Mouse (Mus musculus) adrenal gland, postnatal 4 days (tissue): ENCODE data around the gene Nmrk2. TPM values are rescaled to one million over a fixed set of nuclear protein-coding genes. Genes with fewer than 3 reads are reported as not detected.
"Not testable (repeated sequence)": the region's sequence is repeated elsewhere in the genome, so short reads cannot be mapped to it uniquely, and the experiment has no call there.

Experiments used
- DNase-seq, 2 experiments: peaks; one replicate each; pipeline ENCODE4 v3.0.0; 2021 to 2022; ENCODE audit warnings: low spot score in 2 of 2, mixed read lengths in 2 of 2
- total RNA-seq, 2 experiments: library from RNA; stranded (reverse); gene quantifications; 2 replicates each; pipeline ENCODE4 v1.2.3; 2021

Gene Nmrk2
- total RNA-seq, 2 experiments from 2014 or later: 0.20 TPM; not detected in 1

DNA sequence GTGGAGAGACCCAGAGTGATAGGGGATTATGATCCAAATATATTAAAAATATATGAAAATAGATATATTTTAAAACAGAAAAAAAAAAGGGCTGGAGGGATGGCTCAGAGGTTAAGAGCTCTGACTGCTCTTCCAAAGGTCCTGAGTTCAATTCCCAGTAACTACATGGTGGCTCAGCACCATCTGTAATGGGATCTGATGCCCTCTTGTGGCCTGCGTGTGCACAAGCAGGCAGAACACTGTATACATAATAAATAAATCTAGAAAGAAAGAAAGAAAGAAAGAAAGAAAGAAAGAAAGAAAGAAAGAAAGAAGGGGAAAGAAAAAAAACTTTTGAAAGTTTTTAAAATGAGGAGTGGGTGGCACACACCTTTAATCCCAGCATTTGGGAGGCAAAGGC lies 15.4 kb upstream of the Nmrk2 start:
- DNase-seq: not testable (repeated sequence)

GRCm38 (mm10) chr10:81216810-81217209 lies 15.0 kb upstream of the Nmrk2 start:
- no peak for DNase-seq

DNA sequence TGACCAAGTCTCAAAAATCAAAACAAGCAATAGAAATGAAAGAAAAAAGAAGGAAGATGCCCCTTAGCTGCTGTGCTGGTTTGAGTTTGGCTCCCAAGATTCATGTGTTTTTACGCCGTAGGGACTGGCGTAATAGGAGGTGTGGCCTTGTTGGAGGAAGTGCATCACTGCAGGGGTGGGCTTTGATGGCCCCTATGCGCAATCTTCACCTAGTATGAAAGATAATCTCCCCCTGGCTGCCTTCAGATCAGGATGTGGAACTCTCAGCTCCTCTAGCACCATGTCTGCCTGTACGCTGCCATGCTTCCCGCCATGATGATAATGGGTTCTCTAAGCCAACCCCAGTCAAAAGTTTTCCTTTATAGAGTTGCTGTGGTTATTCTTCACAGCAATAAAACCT lies 14.4 kb upstream of the Nmrk2 start:
- DNase-seq: no peak

GRCm38 (mm10) chr10:81210154-81210553 lies 8.3 kb upstream of the Nmrk2 start:
- no peak for DNase-seq

GRCm38 (mm10) chr10:81204137-81204536 lies 2.3 kb upstream of the Nmrk2 start:
- no peak for DNase-seq

DNA sequence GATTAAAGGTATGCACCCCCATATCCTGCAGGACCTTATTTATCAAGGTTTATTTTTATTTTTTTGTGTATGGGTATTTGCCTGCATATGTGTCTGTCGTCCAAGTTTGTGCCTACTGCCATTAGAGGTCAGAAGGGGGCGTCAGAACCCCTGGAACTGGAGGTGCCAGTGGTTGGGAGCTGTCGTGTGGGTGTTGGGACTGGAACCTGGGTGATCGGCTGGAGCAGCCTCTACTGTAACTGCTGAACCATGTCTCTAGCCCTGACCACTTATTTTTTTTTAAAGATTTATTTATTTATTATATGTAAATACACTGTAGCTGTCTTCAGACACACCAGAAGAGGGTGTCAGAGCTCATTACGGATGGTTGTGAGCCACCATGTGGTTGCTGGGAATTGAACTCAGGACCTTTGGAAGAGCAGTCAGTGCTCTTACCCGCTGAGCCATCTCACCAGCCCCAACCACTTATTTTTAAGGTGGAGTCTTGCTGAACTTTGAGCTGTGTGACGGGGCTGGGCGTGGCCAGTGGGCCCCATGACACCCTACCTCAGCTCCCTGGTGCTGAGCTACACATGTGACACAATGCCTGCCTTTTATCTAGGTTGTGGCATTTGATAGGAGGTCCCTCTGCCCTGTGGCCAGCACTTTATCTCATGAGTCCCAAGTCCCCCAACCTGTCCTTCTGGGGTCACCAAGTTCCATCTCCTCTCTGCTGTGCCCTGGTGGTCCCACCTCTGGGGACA lies 1.3 kb upstream of the Nmrk2 start:
- no peak for DNase-seq

DNA sequence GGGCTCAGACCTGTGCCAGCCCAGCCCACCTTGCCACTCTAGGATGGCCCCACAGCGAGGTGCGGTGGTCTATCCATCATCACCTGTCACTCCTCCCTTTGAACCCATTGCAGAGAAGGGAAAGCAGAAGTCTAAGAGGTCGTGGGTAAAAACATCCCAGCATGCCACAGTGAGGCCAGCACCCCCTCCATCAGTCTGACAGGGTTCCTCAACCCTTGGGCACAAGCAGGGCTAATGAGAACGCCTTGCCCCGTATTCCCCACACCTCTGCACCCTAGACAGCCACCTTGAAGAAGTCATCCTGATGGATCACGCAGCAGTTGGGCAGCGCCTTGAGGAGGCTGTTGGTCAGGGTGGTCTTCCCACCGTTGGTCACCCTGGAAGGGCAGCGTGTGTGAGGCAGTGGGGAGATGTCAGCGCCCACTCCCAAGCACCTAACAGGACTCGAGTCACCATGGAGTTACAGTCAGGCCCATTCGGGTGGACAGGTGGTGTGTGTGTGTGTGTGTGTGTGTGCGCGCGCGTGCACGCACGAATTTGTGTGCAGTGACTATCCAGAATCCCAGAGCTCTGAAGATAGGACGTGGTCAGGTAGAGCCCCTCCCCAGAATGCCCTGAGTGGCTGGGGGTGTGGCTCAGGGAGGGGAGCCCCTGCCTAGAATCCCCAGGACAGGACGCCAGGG lies 1.1 kb downstream of the Nmrk2 start:
- DNase-seq: no peak

GRCm38 (mm10) chr10:81200141-81200540 lies 1.7 kb downstream of the Nmrk2 start:
- DNase-seq: no peak

DNA sequence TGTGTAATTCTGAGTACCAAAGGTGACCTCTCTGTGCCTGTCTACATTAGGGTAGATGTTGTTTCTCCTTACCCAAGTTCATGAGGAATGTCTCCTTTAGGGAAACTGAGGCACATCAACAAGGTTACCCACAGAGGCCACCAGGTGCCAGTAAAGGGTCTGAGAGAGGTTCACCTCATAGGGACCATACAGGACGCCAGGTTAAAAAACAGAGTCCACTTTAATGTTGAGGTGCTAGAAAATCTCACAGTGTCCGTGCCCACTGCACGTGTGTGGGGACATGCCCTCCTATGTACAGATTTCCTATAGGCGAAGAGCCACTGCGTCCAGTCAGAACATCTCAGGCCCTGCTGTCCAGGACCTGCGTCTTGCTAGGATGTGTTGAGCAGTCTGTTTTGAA lies 2.9 kb downstream of the Nmrk2 start:
- DNase-seq: no peak

DNA sequence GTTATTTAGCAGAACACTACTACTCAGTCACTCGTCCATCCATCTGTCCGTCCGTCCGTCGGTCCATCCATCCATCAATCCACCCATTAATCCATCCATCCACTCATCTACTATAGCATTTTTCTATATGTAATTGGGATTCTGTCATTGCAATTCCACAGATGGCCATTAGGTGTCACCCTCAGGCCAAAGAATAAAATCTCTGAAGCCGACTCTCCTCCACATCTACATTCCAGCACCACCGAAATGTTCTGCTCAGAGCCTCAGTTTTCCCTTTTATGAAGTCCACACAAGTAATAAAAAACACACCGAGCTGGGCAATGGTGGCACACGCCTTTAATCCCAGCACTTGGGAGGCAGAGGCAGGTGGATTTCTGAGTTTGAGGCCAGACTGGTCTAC lies 3.6 kb downstream of the Nmrk2 start:
- no peak for DNase-seq

DNA sequence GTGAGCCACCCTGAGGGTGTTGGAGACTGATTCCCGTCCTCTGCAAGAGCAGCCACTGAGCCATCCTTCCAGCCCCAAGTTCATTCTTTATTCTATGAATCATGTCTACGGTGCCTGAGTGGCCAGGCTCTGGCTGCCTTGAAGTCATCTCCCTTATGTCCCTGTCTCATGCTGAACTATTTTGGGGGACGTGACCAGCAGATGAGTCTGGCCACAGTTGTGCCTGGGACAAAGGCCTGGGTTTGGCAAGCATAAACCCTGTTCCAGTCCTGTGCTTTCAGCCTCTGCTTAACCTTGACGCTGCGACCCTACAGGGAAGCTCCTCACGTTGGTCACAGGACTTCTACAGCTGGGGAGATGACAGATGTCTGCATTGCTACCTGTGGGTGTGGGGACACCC lies 4.5 kb downstream of the Nmrk2 start:
- DNase-seq: no peak

GRCm38 (mm10) chr10:81196470-81197065 lies 5.3 kb downstream of the Nmrk2 start:
- DNase-seq: no peak

DNA sequence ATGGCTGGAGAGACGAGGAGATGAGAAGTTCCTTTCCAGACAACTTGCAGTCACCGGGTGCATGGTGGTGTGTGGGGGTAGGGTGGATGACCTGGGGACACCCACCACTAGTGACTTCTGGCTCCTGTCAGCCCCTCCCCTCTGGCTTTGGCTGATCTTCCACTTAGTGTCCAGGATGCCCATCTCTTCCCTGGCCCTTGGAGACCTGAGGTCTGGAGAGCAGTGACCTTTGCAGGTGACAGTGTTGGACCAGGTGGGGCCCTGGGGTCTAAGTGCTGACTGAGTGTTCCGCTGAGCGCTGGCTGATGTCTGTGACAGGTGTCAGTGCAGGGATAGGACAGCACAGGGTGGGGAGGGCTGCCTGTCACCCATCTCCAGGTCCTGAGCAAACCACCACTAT lies 6.6 kb downstream of the Nmrk2 start:
- no peak for DNase-seq

DNA sequence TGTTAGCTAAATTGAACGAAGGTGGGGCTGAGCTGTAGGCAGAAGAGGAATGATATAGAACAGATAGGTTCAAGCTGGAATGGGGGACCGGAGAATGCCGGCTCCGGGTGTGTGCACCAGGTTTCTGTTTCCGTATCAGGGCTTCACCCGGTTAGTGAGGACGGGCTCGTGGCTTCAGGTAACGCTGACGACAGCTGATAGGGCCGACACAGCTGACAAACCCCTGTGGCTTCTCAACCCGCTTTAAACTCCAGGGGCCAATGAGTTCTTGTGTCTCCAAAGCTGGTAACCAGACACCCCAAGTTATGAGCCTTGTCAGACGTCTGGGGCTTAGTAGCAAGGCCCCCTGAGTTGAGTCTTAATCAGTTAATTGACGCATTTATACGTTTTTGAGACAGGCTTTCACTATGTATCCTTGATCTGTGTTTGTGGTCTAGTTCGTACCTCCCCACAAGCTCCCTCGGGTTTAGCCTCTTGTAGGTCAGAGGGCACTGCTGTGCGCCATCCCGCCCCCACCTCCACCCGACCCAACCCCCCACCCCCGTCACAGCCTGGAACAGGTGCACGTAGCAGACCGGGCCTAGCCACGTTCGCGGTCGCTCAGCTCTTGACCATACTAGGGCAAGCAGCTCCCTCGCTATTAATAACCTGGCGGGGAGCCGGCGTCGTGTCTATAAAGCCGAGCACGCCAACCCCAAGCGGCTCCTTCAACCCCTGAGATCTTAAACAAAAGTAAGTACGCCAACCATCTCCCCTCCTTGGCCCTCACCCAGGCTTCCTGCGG lies 7.7 kb downstream of the Nmrk2 start:
- DNase-seq: no peak

DNA sequence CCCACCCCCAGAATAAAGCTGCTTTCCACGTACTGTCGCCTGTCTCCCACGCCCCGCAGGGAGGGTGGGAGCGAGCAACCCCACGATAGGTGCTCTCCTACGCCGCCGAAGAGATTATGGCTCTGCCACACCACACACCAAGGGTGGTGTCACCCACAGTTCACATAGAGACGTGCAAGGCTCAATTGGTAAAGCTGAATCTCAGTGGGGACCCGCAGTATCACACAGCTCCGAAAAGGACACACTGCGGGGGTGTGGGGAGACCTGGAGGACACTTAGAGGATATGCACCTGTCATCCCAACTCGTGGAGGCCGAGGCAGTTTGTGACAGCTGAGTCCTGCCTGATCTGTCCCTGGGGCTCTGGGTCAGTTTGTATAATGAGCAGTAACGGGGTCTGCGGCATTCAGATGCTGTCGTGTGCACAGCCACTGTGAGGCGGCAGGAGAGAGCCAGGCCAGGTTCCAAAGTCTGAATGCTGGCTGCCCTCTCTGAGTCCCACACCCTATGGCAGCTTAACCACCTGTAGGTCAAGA lies 8.8 kb downstream of the Nmrk2 start:
- no peak for DNase-seq

DNA sequence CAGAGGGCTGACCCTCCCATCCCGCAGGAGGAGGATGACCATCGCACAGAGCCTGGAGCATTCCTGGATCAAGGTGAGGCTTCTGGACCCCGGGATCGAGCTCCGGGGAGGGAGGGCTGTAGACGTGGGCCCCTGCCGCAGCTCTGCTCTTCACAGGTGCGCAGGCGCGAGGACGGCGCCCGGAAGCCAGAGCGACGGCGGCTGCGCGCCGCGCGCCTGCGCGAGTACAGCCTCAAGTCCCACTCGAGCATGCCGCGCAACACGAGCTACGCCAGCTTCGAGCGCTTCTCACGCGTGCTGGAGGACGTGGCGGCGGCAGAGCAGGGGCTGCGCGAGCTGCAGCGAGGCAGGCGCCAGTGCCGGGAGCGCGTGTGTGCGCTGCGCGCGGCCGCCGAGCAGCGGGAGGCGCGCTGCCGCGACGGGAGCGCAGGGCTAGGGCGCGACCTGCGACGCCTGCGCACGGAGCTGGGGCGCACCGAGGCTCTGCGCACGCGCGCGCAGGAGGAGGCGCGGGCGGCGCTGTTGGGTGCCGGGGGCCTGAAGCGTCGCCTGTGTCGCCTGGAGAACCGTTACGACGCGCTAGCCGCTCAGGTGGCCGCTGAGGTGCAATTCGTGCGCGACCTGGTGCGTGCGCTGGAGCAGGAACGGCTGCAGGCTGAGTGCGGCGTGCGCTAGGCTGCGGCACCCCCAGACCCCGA lies 9.4 kb downstream of the Nmrk2 start:
- peak in 1 of 2 experiments; percentile 67 for DNase-seq

DNA sequence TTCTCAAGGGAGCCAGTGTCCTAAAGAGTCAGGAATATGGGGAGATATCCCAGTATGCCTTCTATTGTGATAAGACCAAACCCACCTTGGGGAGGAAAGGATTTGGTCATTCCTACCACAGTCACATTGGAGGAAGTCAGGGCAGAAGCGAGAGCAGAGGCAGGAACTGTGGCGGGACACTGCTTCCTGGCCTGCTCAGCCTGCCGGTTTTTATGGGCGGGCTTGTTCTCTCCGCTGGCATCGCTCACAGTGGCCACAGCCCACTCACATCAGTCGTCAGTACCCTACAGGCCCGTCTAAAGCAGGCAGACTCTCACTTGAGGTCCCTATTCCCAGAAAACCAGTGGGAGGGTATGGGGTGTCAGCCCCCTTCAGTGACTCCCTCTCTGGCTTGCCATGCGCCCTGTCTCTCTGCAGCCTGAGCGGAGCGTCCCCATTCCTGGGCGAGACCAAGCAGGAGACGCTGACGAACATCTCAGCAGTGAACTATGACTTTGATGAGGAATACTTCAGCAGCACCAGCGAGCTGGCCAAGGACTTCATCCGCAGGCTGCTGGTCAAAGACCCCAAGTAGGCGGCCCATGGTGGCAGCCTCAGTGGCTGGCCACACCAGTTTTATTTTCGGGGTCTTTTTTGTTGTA lies 10.4 kb downstream of the Nmrk2 start:
- DNase-seq: no peak

DNA sequence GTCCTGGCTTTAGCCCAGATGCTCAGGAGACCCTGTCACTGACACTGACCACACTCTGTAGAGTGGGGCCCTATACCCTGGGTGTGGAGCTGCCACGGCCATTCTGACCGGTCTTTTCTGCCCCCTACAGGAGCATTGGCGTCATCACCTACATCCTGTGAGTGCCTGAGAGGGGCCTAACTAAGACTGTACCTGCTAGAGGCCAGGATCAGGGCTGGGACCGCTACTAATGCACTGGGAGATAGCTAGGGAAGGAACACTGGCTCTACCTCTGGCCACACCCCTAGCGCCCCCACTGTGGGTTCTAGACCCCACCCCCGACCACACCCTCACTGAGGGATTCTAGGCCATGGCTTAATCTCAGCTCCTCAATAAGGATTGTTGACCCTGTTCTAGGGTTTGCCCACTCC lies 10.9 kb downstream of the Nmrk2 start:
- no peak for DNase-seq

- no peak for DNase-seq
These were observed 11.5 kb downstream of the Nmrk2 start for GRCm38 (mm10) chr10:81190236-81190911.

DNA sequence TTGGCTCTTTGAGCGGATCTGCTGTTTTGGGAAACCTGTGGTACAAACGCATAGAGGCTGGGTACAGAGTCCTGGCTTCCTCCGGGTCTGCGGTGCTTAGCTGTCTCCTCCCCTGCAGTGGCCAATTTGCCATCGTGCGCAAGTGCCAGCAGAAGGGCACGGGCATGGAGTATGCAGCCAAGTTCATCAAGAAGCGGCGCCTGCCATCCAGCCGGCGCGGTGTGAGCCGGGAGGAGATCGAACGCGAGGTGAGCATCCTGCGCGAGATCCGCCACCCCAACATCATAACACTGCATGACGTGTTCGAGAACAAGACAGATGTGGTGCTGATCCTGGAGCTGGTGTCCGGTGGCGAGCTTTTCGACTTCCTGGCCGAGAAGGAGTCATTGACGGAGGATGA lies 12.0 kb downstream of the Nmrk2 start:
- no peak for DNase-seq
